Mouse (Mus musculus) intestine, postnatal 0 days (tissue): ENCODE measurements around the gene Treh. TPM values are rescaled to one million over a fixed set of nuclear protein-coding genes. Genes with fewer than 3 reads are reported as not detected.

Experiments used
- ATAC-seq: fragments of 200-750 bp; cut with Nextera tagmentation; 2 replicates; pipeline ENCODE4 v1.8.0; 2017; ENCODE audit warnings: mild to moderate bottlenecking, moderate TSS enrichment, moderate library complexity
- H3K27ac ChIP-seq: fragments of 300-500 bp; sonication (generic); 2 replicates; pipeline ENCODE4 v1.5.1; 2014; ENCODE audit warnings: mild to moderate bottlenecking, low read depth, low read length, moderate library complexity
- H3K27me3 ChIP-seq: fragments of 300-500 bp; sonication (generic); replicated peaks from 2 replicates; pipeline ENCODE4 v1.6.1; 2014; ENCODE audit warnings: low read length, mixed read lengths; ENCODE audit not compliant: control insufficient read depth, insufficient read depth
- H3K36me3 ChIP-seq: fragments of 300-500 bp; sonication (generic); 2 replicates; pipeline ENCODE4 v1.6.1; 2014; ENCODE audit warnings: mild to moderate bottlenecking, moderate library complexity; ENCODE audit not compliant: control insufficient read depth, insufficient read depth
- H3K4me1 ChIP-seq: fragments of 300-500 bp; sonication (generic); replicated peaks from 2 replicates; pipeline ENCODE4 v1.6.1; 2014; ENCODE audit warnings: antibody characterized with exemption, low read length, mixed read lengths; ENCODE audit not compliant: control insufficient read depth, insufficient read depth
- H3K4me2 ChIP-seq: fragments of 300-500 bp; sonication (generic); replicated peaks from 2 replicates; pipeline ENCODE4 v1.6.1; 2014; ENCODE audit warnings: low read depth, mild to moderate bottlenecking, moderate library complexity
- H3K4me3 ChIP-seq: fragments of 300-500 bp; sonication (generic); 2 replicates; pipeline ENCODE4 v1.5.1; 2014; ENCODE audit warnings: low read depth, low read length
- H3K9ac ChIP-seq: fragments of 300-500 bp; sonication (generic); 2 replicates; pipeline ENCODE4 v1.6.1; 2014; ENCODE audit warnings: mild to moderate bottlenecking, low read depth, low read length
- H3K9me3 ChIP-seq: fragments of 300-500 bp; sonication (generic); 2 replicates; pipeline ENCODE4 v1.6.1; 2016; ENCODE audit warnings: mixed run types; ENCODE audit not compliant: control insufficient read depth
- CTCF ChIP-seq: sonication (generic); IDR thresholded peaks from 2 replicates; pipeline ENCODE4 v1.5.1; 2016; ENCODE audit warnings: low read depth, mild to moderate bottlenecking, control low read depth, antibody characterized with exemption, moderate library complexity
- WGBS: fragments of 180-500 bp; shearing (Covaris S2); extraction: QIAGEN DNeasy Blood & Tissue Kit; methylation state at CpG from one replicate; pipeline ENCODE4 v1.1.7; 2014; 5-methylcytosine and 5-hydroxymethylcytosine counted together
- polyA plus RNA-seq: library from polyadenylated mRNA; unstranded; fragments of >200 nt; fragmentation: Nextera tagmentation; extraction: Ambion mirVana; gene quantifications from 2 replicates; pipeline ENCODE4 v1.2.1, GENCODE M21; 2015

Gene Treh
- polyA plus RNA-seq, 1 experiment from 2014 or later, result 2.1 TPM

DNA sequence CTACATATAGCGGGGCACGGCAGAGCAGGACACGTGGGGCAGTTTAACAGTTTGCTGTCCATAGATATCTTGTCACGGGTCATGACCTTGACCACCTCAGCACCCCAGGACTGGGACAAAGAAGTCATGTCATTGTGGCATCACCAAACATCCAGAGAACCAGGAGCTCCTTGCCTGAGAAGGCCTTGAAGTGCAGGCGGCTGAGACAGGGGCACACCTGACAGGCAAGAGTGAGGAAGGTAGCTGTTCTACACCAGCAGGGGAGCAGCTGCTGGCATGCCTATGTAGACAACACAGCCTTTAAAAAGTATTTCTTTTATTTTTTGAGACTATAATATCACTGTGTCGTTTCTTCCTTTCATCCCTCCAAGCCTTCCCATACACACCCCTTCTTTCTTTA lies 26.7 kb upstream of the Treh start:
- no peaks in the 10 kb centered on the region for H3K36me3 ChIP-seq
- no peaks in the 10 kb centered on the region for H3K4me1 ChIP-seq
- no peak overlapping the region for H3K9ac ChIP-seq
- no peaks in the 10 kb centered on the region for H3K9me3 ChIP-seq
- no peaks in the 10 kb centered on the region for H3K27me3 ChIP-seq
- WGBS, result 83% methylated on average over 6 of the region's 6 CpGs
- no peak overlapping the region for H3K27ac ChIP-seq
- H3K4me2 ChIP-seq, result no peak overlapping the region
- H3K4me3 ChIP-seq, result no peak overlapping the region
- TF ChIP-seq CTCF, result no peak
- ATAC-seq, result no peak

- Histone ChIP-seq H3K27me3 (no peaks in the 10 kb centered on the region), H3K9me3 (no peaks in the 10 kb centered on the region), H3K36me3 (no peaks in the 10 kb centered on the region), H3K4me1 (no peaks in the 10 kb centered on the region), H3K27ac (no peak overlapping the region), H3K9ac (no peak overlapping the region), H3K4me3 (no peak overlapping the region), H3K4me2 (no peak overlapping the region)
- TF ChIP-seq CTCF, result no peak
- 93% methylated on average over 8 of the region's 8 CpGs for WGBS
- ATAC-seq, result no peak
Measured at GRCm38 (mm10) chr9:44647026-44647425, 26.0 kb upstream of the Treh start.

- no peak for TF ChIP-seq CTCF
- Histone ChIP-seq H3K9ac (no peak overlapping the region), H3K4me3 (no peak overlapping the region), H3K27me3 (no peaks in the 10 kb centered on the region), H3K9me3 (no peaks in the 10 kb centered on the region), H3K36me3 (no peaks in the 10 kb centered on the region), H3K27ac (no peak overlapping the region), H3K4me2 (no peak overlapping the region), H3K4me1 (no peaks in the 10 kb centered on the region)
- ATAC-seq, result no peak
- whole genome bisulfite sequencing, result 88% methylated on average over 4 of the region's 4 CpGs
Measured at GRCm38 (mm10) chr9:44647656-44648055, 25.4 kb upstream of the Treh start.

GRCm38 (mm10) chr9:44648881-44649281 lies 24.2 kb upstream of the Treh start:
- Histone ChIP-seq H3K4me3 (no peak overlapping the region), H3K27me3 (no peaks in the 10 kb centered on the region), H3K4me1 (no peaks in the 10 kb centered on the region), H3K4me2 (no peak overlapping the region), H3K27ac (no peak overlapping the region), H3K36me3 (no peaks in the 10 kb centered on the region), H3K9ac (no peak overlapping the region), H3K9me3 (no peaks in the 10 kb centered on the region)
- TF ChIP-seq CTCF, result no peak
- ATAC-seq, result no peak
- WGBS, result 72% methylated on average over 7 of the region's 7 CpGs

DNA sequence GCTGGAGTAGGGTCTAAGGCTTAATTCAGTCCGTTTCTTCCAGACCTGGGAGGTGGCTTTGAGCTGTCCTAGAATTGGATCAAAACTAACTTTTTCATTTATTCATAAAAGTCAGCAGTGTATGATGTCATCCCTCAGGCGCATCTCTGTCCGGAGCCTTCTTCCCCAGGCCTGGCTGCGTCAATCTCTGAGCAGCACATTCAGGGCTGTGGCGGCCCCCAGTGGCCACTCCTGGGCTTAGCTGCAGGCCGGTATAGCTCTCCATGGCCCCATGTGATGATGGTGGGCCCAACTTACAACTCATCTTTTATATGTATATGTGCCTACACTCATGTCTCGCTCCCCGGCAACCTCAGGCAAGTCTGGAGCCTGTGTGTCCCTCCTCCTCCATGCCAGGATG lies 21.0 kb upstream of the Treh start:
- peak; percentile 93 for TF ChIP-seq CTCF
- 15% methylated on average over 8 of the region's 8 CpGs for WGBS
- no peak overlapping the region for H3K9ac ChIP-seq

DNA sequence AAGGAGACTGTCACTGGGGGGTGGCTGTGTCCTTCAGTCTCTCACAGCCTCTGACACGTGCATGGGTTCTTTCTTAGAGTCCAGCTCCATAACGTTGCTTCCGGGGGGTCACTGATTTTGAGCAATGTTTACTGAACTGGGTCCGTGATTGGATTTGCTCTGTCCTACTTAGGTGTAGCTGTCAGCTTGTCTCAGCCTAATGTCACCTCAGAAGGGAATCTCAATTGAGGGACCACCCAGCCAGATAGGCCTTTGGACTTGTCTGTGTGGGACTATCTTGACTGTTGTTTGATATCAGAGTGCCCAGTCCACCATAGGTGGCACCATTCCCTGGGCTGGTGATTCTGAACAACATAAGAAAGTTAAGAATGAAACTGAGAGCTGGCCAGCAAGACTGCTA lies 19.1 kb upstream of the Treh start:
- Histone ChIP-seq H3K9ac (no peak overlapping the region), H3K27ac (no peak overlapping the region), H3K4me2 (no peak overlapping the region), H3K4me1 (no peaks in the 10 kb centered on the region), H3K4me3 (no peak overlapping the region), H3K9me3 (no peaks in the 10 kb centered on the region), H3K36me3 (no peaks in the 10 kb centered on the region), H3K27me3 (no peaks in the 10 kb centered on the region)
- ATAC-seq, result no peak
- TF ChIP-seq CTCF, result no peak
- 70% methylated on average over 4 of the region's 4 CpGs for WGBS

More for the DNA sequence above, 21.0 kb upstream of the Treh start:
- Histone ChIP-seq H3K9me3 (no peaks in the 10 kb centered on the region), H3K4me3 (no peak overlapping the region), H3K27ac (no peak overlapping the region), H3K4me2 (no peak overlapping the region), H3K36me3 (no peaks in the 10 kb centered on the region), H3K4me1 (no peaks in the 10 kb centered on the region), H3K27me3 (no peaks in the 10 kb centered on the region)
- ATAC-seq, result peak; percentile 42
